Comparison of ENCODE assay signal across 27 mouse cellular contexts in genomic region chr14:51916539-51916938, GRCm38 (mm10). TPM values are rescaled to one million over a fixed set of nuclear protein-coding genes. Genes with fewer than 3 reads are reported as not detected.
A peak's percentile ranks its signal among the peaks of the same experiment; 100 is the strongest.
DNase-seq lines count a peak whose midpoint lies in the region; ATAC-seq and TF ChIP-seq lines count a peak whose summit lies in the region.
"Had no signal": no experiment of that assay in that cellular context is flagged by ENCODE, and none has a peak within 500 bp of the region (broad histone marks: within the 10 kb centered on the region; RNA-seq: fewer than 3 reads in every experiment).

No protein-coding gene starts in this region.

- H3K9me3 ChIP-seq in limb, embryonic 13.5 days = no peaks in the 10 kb centered on the region
- H3K9me3 ChIP-seq in limb, embryonic 10.5 days (replicated peaks) = no peaks in the 10 kb centered on the region
- H3K9me3 ChIP-seq: embryonic facial prominence, embryonic 10.5 days; embryonic facial prominence, embryonic 12.5 days; forebrain, embryonic 13.5 days; forebrain, embryonic 15.5 days; G1E had no signal

- peak; percentile 34 to 70 for DNase-seq in adrenal gland, adult (ENCODE audit: inconsistent age in 2 of 2, low spot score in 1 of 2)
- DNase-seq in adrenal gland, adult 18-20 months (ENCODE audit: low spot score in 2 of 2) = no peak
- no peak for DNase-seq in gastrocnemius, adult 2 months
- DNase-seq in gastrocnemius, postnatal 25 days = no peak
- no peak for DNase-seq in limb, embryonic 10.5 days (ENCODE audit: low spot score)
- DNase-seq: adrenal gland, postnatal 14 days; adrenal gland, postnatal 36 days; B cell, adult 2 months; cerebellum, adult 11-12 months; cerebellum, adult 2 months; cerebellum, adult 9-10 months; cerebellum, postnatal 10 days; cerebellum, postnatal 25 days; forebrain, postnatal 0 days had no signal

- ATAC-seq in limb, embryonic 13.5 days (ENCODE audit: low FRiP score, low read depth) = no peak
- ATAC-seq: activated CD4-positive, CD25-positive, alpha-beta regulatory T cell, adult 4 months; CD4-positive, CD25-positive, alpha-beta regulatory T cell, adult 4 months; forebrain, embryonic 13.5 days; forebrain, embryonic 15.5 days; forebrain, postnatal 0 days; Patski had no signal

- no peaks in the 10 kb centered on the region for H3K36me3 ChIP-seq in limb, embryonic 13.5 days
- no peaks in the 10 kb centered on the region for H3K36me3 ChIP-seq in limb, embryonic 10.5 days
- H3K36me3 ChIP-seq: embryonic facial prominence, embryonic 10.5 days; embryonic facial prominence, embryonic 12.5 days; forebrain, embryonic 15.5 days; G1E had no signal

- TF ChIP-seq CTCF in gastrocnemius, adult 2 months (IDR thresholded peaks at IDR 0.05) = no peak

- WGBS in limb, embryonic 13.5 days = 86% methylated on average over 4 of the region's 4 CpGs
- WGBS in limb, embryonic 10.5 days = 89% methylated on average over 4 of the region's 4 CpGs

- H3K27ac ChIP-seq in gastrocnemius, adult 2 months = peak overlapping the region; percentile 100
- H3K27ac ChIP-seq in limb, embryonic 13.5 days = peak overlapping the region; percentile 91; the same call in 1 of the 2 replicates
- H3K27ac ChIP-seq in limb, embryonic 10.5 days = no peak overlapping the region
- H3K27ac ChIP-seq: embryonic facial prominence, embryonic 10.5 days; forebrain, embryonic 13.5 days had no signal

- H3K27me3 ChIP-seq in limb, embryonic 13.5 days = peaks cover 3% of the 10 kb centered on the region; the same call in 1 of the 2 replicates
- peaks cover 32% of the 10 kb centered on the region for H3K27me3 ChIP-seq in limb, embryonic 10.5 days (ENCODE audit: low read depth, poor library complexity, severe bottlenecking)
- H3K27me3 ChIP-seq: embryonic facial prominence, embryonic 12.5 days; forebrain, embryonic 15.5 days had no signal

- H3K4me2 ChIP-seq in limb, embryonic 13.5 days (replicated peaks) = no peak overlapping the region
- H3K4me2 ChIP-seq: embryonic facial prominence, embryonic 12.5 days; forebrain, embryonic 13.5 days; forebrain, embryonic 15.5 days had no signal

- no peak overlapping the region for H3K4me3 ChIP-seq in gastrocnemius, adult 2 months
- H3K4me3 ChIP-seq in limb, embryonic 13.5 days = no peak overlapping the region
- no peak overlapping the region for H3K4me3 ChIP-seq in limb, embryonic 10.5 days
- H3K4me3 ChIP-seq: embryonic facial prominence, embryonic 10.5 days; embryonic facial prominence, embryonic 12.5 days; forebrain, embryonic 13.5 days; forebrain, embryonic 15.5 days had no signal

- no peak overlapping the region for H3K9ac ChIP-seq in limb, embryonic 13.5 days
- H3K9ac ChIP-seq: embryonic facial prominence, embryonic 12.5 days; forebrain, embryonic 13.5 days; forebrain, embryonic 15.5 days; forebrain, postnatal 0 days had no signal

- intact Hi-C loops in gastrocnemius, adult 2 months (cut with DNase I) = no loop called here

- H3K4me1 ChIP-seq in limb, embryonic 13.5 days = peaks cover 33% of the 10 kb centered on the region
- H3K4me1 ChIP-seq in limb, embryonic 10.5 days = peaks cover 23% of the 10 kb centered on the region

RNA-seq across cellular contexts. Expression of gene Tppp2, which starts 1.7 kb away (rescaled TPM):
- not detected for total RNA-seq in adrenal gland, adult 18-20 months (2021)
- 1 to 10 TPM; 1.8 TPM for total RNA-seq in gastrocnemius, adult 2 months (2021)
- total RNA-seq in gastrocnemius, postnatal 25 days (2021) = 1 to 10 TPM in 1 of 2 experiments, under 1 TPM in 1; 0.62 to 1.1 TPM
- polyA plus RNA-seq in limb, embryonic 13.5 days (2015; fragmentation: Nextera tagmentation; extraction: Ambion mirVana) = not detected in 2 replicates
- polyA plus RNA-seq in limb, embryonic 10.5 days (2016; fragmentation: Nextera tagmentation; extraction: Ambion mirVana) = not detected in 2 replicates
- total RNA-seq: adrenal gland, postnatal 14 days; adrenal gland, postnatal 36 days; CH12.LX; forebrain, postnatal 0 days; G1E had no signal
- polyA plus RNA-seq: activated CD4-positive, CD25-positive, alpha-beta regulatory T cell, adult 4 months; CD4-positive, CD25-positive, alpha-beta regulatory T cell, adult 4 months; cerebellum, adult 2 months; cortical plate, adult 2 months; embryonic facial prominence, embryonic 10.5 days; embryonic facial prominence, embryonic 12.5 days; embryonic facial prominence, embryonic 14.5 days; forebrain, embryonic 11.5 days; forebrain, embryonic 13.5 days; forebrain, embryonic 15.5 days; forebrain, postnatal 0 days; G1E; Patski had no signal

RNA-seq across cellular contexts. Expression of gene Ndrg2, which starts 2.6 kb away (rescaled TPM):
- 100 to 1,000 TPM; 256 to 257 TPM for total RNA-seq in adrenal gland, adult 18-20 months (2021)
- 1,000 to 10,000 TPM; 1,660 to 1,958 TPM for total RNA-seq in gastrocnemius, adult 2 months (2021)
- total RNA-seq in gastrocnemius, postnatal 25 days (2021) = 1,000 to 10,000 TPM; 1,373 to 1,538 TPM
- 53.1 and 61.8 TPM in 2 replicates for polyA plus RNA-seq in limb, embryonic 13.5 days (2015; fragmentation: Nextera tagmentation; extraction: Ambion mirVana)
- polyA plus RNA-seq in limb, embryonic 10.5 days (2016; fragmentation: Nextera tagmentation; extraction: Ambion mirVana) = 5.0 and 8.3 TPM in 2 replicates

RNA-seq across cellular contexts. Expression of gene Rnase13, which starts 6.0 kb away (rescaled TPM):
- not detected for total RNA-seq in adrenal gland, adult 18-20 months (2021)
- not detected for total RNA-seq in gastrocnemius, adult 2 months (2021)
- not detected for total RNA-seq in gastrocnemius, postnatal 25 days (2021)
- not detected in 2 replicates for polyA plus RNA-seq in limb, embryonic 13.5 days (2015; fragmentation: Nextera tagmentation; extraction: Ambion mirVana)
- not detected in 2 replicates for polyA plus RNA-seq in limb, embryonic 10.5 days (2016; fragmentation: Nextera tagmentation; extraction: Ambion mirVana)
- total RNA-seq: adrenal gland, postnatal 14 days; adrenal gland, postnatal 36 days; CH12.LX; forebrain, postnatal 0 days; G1E had no signal
- polyA plus RNA-seq: activated CD4-positive, CD25-positive, alpha-beta regulatory T cell, adult 4 months; CD4-positive, CD25-positive, alpha-beta regulatory T cell, adult 4 months; cerebellum, adult 2 months; embryonic facial prominence, embryonic 10.5 days; embryonic facial prominence, embryonic 12.5 days; embryonic facial prominence, embryonic 14.5 days; forebrain, embryonic 11.5 days; forebrain, embryonic 13.5 days; forebrain, embryonic 15.5 days; forebrain, postnatal 0 days; G1E; Patski had no signal

RNA-seq across cellular contexts. Expression of gene Slc39a2, which starts 23.9 kb away (rescaled TPM):
- 1 to 10 TPM in 1 of 2 experiments, under 1 TPM in 1; 0.56 to 1.3 TPM for total RNA-seq in adrenal gland, adult 18-20 months (2021)
- 1 to 10 TPM in 1 of 2 experiments, under 1 TPM in 1; 0.69 to 1.1 TPM for total RNA-seq in gastrocnemius, adult 2 months (2021)
- total RNA-seq in gastrocnemius, postnatal 25 days (2021) = under 1 TPM; 0.46 to 0.54 TPM
- polyA plus RNA-seq in limb, embryonic 13.5 days (2015; fragmentation: Nextera tagmentation; extraction: Ambion mirVana) = 1.4 and 1.6 TPM in 2 replicates
- 0.31 and 0.39 TPM in 2 replicates for polyA plus RNA-seq in limb, embryonic 10.5 days (2016; fragmentation: Nextera tagmentation; extraction: Ambion mirVana)

RNA-seq across cellular contexts. Expression of gene Mettl17, which starts 31.9 kb away (rescaled TPM):
- total RNA-seq in adrenal gland, adult 18-20 months (2021) = 10 to 100 TPM; 30.5 to 36.3 TPM
- total RNA-seq in gastrocnemius, adult 2 months (2021) = 10 to 100 TPM; 11.5 to 12.9 TPM
- total RNA-seq in gastrocnemius, postnatal 25 days (2021) = 10 to 100 TPM in 1 of 2 experiments, 1 to 10 TPM in 1; 9.3 to 15.8 TPM
- 52.1 and 62.2 TPM in 2 replicates for polyA plus RNA-seq in limb, embryonic 13.5 days (2015; fragmentation: Nextera tagmentation; extraction: Ambion mirVana)
- polyA plus RNA-seq in limb, embryonic 10.5 days (2016; fragmentation: Nextera tagmentation; extraction: Ambion mirVana) = 48.6 and 54.1 TPM in 2 replicates

Comparison
In these comparisons a context has a peak if more than half of its experiments do, and no peak if none do; other contexts are left out.
1. DNase-seq: peak in adrenal gland, adult (2 of 2); none in adrenal gland, adult 18-20 months (0 of 2), gastrocnemius, adult 2 months (single experiment), gastrocnemius, postnatal 25 days (single experiment) and limb, embryonic 10.5 days (single experiment).
2. RNA of gene Ndrg2, which starts 2.6 kb away (total RNA-seq): 1,660 to 1,958 TPM in gastrocnemius, adult 2 months and 1,373 to 1,538 TPM in gastrocnemius, postnatal 25 days; 256 to 257 TPM in adrenal gland, adult 18-20 months; every median in the first group is over 4 times any median in the second.